Mouse (Mus musculus): ENCODE data around the gene Fnd3c2. TPM values are rescaled to one million over a fixed set of nuclear protein-coding genes. Genes with fewer than 3 reads are reported as not detected.

Fnd3c2 gene
- not detected in 2 replicates for polyA plus RNA-seq (2015; fragmentation: Nextera tagmentation; extraction: Ambion mirVana)

DNA sequence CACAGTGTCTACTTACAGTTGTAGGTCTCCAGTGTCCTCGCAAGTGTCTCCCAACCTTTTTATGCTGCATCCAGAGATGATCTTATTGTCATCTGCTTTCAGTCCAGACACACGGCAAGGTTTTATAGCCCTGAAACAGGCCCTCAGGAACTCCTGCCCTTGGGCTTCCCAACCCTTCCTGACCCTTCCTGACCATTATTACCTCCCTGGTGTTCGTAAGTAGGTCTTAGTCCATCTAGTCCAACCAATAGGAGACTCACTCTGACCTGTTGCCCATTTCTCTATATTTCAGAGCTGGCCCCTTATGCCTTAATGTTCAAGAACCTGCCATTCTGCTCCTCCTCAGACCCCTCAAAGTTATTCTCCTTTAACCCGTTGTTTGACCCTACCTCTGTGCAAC is at the start of gene Fnd3c2:
Gene Fnd3c2, minus strand, starts transcription at position 101 of the 400 bp plus-strand sequence.

DNA sequence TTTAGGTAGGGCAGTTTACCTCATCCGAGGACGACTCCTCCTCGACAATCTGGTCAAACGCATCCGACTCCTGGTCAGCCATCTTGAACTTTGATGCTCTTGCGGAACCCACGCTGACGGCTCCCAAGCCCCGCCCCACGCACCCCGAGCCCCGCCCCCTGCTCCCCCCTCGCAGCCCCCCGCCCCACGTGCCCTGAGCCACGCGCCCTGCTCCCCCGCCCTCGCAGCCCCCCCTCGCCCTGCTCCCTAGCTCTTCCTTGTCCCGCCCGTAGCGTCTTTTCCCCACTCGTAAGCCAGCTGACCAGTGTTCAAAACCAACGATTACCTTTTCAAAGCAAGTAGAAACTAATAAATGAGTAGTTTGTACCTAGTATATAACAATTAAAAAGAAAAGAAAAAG is 34.1 kb downstream of the Fnd3c2 start, which contains the start of gene Taf9b:
Gene Taf9b, minus strand, starts transcription at position 101 of the 400 bp plus-strand sequence.

DNA sequence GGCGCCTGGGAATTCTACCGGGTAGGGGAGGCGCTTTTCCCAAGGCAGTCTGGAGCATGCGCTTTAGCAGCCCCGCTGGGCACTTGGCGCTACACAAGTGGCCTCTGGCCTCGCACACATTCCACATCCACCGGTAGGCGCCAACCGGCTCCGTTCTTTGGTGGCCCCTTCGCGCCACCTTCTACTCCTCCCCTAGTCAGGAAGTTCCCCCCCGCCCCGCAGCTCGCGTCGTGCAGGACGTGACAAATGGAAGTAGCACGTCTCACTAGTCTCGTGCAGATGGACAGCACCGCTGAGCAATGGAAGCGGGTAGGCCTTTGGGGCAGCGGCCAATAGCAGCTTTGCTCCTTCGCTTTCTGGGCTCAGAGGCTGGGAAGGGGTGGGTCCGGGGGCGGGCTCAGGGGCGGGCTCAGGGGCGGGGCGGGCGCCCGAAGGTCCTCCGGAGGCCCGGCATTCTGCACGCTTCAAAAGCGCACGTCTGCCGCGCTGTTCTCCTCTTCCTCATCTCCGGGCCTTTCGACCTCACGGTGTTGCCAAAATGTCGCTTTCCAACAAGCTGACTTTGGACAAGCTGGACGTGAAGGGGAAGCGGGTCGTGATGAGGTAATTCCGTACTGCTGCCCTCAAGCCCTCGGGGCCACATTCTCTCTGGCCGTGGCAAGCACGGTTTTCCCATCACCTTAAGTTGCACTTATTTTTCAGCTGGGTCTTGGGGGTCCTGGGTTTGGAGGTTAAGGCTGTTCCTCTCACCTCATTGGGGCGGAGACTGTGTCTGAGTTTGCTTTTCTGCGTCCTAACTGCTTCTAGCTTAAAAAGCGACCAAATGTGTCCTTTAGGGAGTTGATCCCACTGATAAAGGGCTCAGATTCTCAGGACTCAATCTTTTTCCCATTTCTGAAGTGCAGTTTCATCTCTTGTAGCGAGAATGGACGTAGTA is 68.2 kb downstream of the Fnd3c2 start, which contains the start of gene Pgk1:
Gene Pgk1, plus strand, starts transcription at position 388 of the 937 bp plus-strand sequence.

Other genes starting within 250 kb of the Fnd3c2 start
- gene Magt1, start 243.5 kb downstream of the Fnd3c2 start, polyA plus RNA-seq (2015; fragmentation: Nextera tagmentation; extraction: Ambion mirVana): 33.1 and 40.3 TPM in 2 replicates
- 485 and 539 TPM in 2 replicates for gene Cox7b, start 239.7 kb downstream of the Fnd3c2 start, polyA plus RNA-seq (2015; fragmentation: Nextera tagmentation; extraction: Ambion mirVana)
- 13.4 and 16.4 TPM in 2 replicates for gene Atp7a, start 228.1 kb downstream of the Fnd3c2 start, polyA plus RNA-seq (2015; fragmentation: Nextera tagmentation; extraction: Ambion mirVana)
- gene Tlr13, start 112.2 kb downstream of the Fnd3c2 start, polyA plus RNA-seq (2015; fragmentation: Nextera tagmentation; extraction: Ambion mirVana): 1.3 and 3.8 TPM in 2 replicates
- gene Pgk1, start 68.3 kb downstream of the Fnd3c2 start, polyA plus RNA-seq (2015; fragmentation: Nextera tagmentation; extraction: Ambion mirVana): 228 and 259 TPM in 2 replicates
- 13.1 and 15.5 TPM in 2 replicates for gene Taf9b, start 34.2 kb downstream of the Fnd3c2 start, polyA plus RNA-seq (2015; fragmentation: Nextera tagmentation; extraction: Ambion mirVana)
- 0.21 and 0.36 TPM in 2 replicates for gene Fndc3c1, start 230.0 kb upstream of the Fnd3c2 start, polyA plus RNA-seq (2015; fragmentation: Nextera tagmentation; extraction: Ambion mirVana)

Measured in urinary bladder, postnatal 0 days (tissue).